Mouse (Mus musculus) embryonic facial prominence, embryonic 10.5 days (tissue): ENCODE measurements around the gene Lrba. TPM values are rescaled to one million over a fixed set of nuclear protein-coding genes. Genes with fewer than 3 reads are reported as not detected.

Source experiments
- DNase-seq: peaks from one replicate; pipeline ENCODE4 v3.0.0-alpha.2; 2017; ENCODE audit warnings: low spot score
- H3K27ac ChIP-seq: fragments of 300-500 bp; sonication (generic); replicated peaks from 2 replicates; pipeline ENCODE4 v1.5.1; 2016; ENCODE audit warnings: mild to moderate bottlenecking
- H3K27me3 ChIP-seq: fragments of 300-500 bp; sonication (generic); replicated peaks from 2 replicates; pipeline ENCODE4 v1.6.1; 2016; ENCODE audit warnings: low read depth, mild to moderate bottlenecking; ENCODE audit not compliant: poor library complexity, severe bottlenecking
- H3K36me3 ChIP-seq: fragments of 300-500 bp; sonication (generic); replicated peaks from 2 replicates; pipeline ENCODE4 v1.6.1; 2016; ENCODE audit warnings: mild to moderate bottlenecking, moderate library complexity
- H3K4me1 ChIP-seq: fragments of 300-500 bp; sonication (generic); 2 replicates; pipeline ENCODE4 v1.6.1; 2016
- H3K4me3 ChIP-seq: fragments of 300-500 bp; sonication (generic); 2 replicates; pipeline ENCODE4 v1.5.1; 2016; ENCODE audit warnings: mild to moderate bottlenecking, moderate library complexity
- H3K9me3 ChIP-seq: fragments of 300-500 bp; sonication (generic); 2 replicates; pipeline ENCODE4 v1.6.1; 2016; ENCODE audit warnings: mild to moderate bottlenecking
- WGBS: fragments of 180-500 bp; shearing (Covaris S2); methylation state at CpG from one replicate; pipeline ENCODE4 v1.1.7; 2016; 5-methylcytosine and 5-hydroxymethylcytosine counted together
- polyA plus RNA-seq: library from polyadenylated mRNA; unstranded; fragments of >200 nt; fragmentation: Nextera tagmentation; extraction: Ambion mirVana; gene quantifications from 2 replicates; pipeline ENCODE4 v1.2.1, GENCODE M21; 2016

Gene Lrba
- polyA plus RNA-seq, 1 experiment from 2014 or later = 9.1 TPM

DNA sequence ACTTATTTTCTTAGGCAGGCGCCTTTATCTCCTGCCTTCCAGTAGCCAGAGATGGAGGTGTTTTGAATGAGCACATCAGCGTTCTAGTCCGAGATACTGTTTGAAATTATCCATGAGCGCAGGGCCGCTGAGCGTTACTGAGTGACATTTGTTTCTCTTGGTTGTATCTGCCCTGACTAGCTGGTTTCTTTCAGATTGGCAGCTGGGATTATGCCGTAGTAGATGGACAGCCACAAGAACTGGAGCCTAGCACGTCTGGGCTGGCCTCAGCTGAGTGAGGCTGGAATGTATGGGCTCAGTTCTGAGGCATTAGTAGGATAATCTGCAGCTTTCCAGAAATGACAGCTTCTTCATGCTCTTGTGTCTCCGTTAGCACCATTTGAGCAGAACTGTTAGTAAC, 500.6 kb downstream of the Lrba start:
- Histone ChIP-seq H3K27ac (no peak overlapping the region), H3K36me3 (no peaks in the 10 kb centered on the region), H3K4me1 (peaks cover 15% of the 10 kb centered on the region), H3K27me3 (no peaks in the 10 kb centered on the region), H3K4me3 (no peak overlapping the region), H3K9me3 (no peaks in the 10 kb centered on the region)
- 69% methylated on average over 9 of the region's 9 CpGs for WGBS
- DNase-seq = no peak

GRCm38 (mm10) chr3:86738831-86739230, 514.4 kb downstream of the Lrba start:
- H3K9me3 ChIP-seq = no peaks in the 10 kb centered on the region
- no peak for DNase-seq
- no peak overlapping the region for H3K4me3 ChIP-seq
- no peaks in the 10 kb centered on the region for H3K27me3 ChIP-seq
- peaks cover 23% of the 10 kb centered on the region for H3K36me3 ChIP-seq
- no peaks in the 10 kb centered on the region for H3K4me1 ChIP-seq
- H3K27ac ChIP-seq = no peak overlapping the region
- WGBS = 83% methylated on average over 3 of the region's 3 CpGs

DNA sequence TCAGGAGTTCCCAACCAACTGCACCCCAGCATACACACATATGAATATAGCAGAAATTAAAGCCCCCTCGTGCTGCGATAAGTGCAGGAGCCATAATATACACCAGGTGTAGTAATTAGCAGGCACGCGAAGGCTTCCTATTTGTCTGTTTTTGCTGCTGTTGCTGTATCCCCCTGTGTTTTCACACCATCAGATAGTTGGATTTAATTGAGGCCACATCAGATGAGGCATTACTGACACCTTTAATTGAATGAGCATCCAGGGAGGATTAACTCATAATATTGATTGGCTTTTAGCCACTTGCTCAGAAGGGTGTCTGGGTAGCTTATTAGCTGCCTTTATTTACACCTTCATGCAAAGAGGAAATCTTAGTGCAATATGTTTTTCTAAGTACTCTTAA, 515.3 kb downstream of the Lrba start:
- Histone ChIP-seq H3K27me3 (no peaks in the 10 kb centered on the region), H3K36me3 (peaks cover 27% of the 10 kb centered on the region), H3K4me1 (no peaks in the 10 kb centered on the region), H3K27ac (no peak overlapping the region), H3K4me3 (no peak overlapping the region), H3K9me3 (no peaks in the 10 kb centered on the region)
- WGBS = 78% methylated on average over 4 of the region's 4 CpGs
- DNase-seq = no peak

- peaks cover 27% of the 10 kb centered on the region for H3K36me3 ChIP-seq
- H3K4me1 ChIP-seq = no peaks in the 10 kb centered on the region
- no peaks in the 10 kb centered on the region for H3K9me3 ChIP-seq
- DNase-seq = no peak
- WGBS = 80% methylated on average over 4 of the region's 4 CpGs
- no peak overlapping the region for H3K4me3 ChIP-seq
- H3K27ac ChIP-seq = no peak overlapping the region
- H3K27me3 ChIP-seq = no peaks in the 10 kb centered on the region
These were observed 520.9 kb downstream of the Lrba start for GRCm38 (mm10) chr3:86745348-86745747.

- H3K27me3 ChIP-seq = no peaks in the 10 kb centered on the region
- H3K36me3 ChIP-seq = peaks cover 26% of the 10 kb centered on the region
- H3K9me3 ChIP-seq = no peaks in the 10 kb centered on the region
- WGBS = 84% methylated on average over 10 of the region's 10 CpGs
- H3K27ac ChIP-seq = no peak overlapping the region
- DNase-seq = no peak
- H3K4me3 ChIP-seq = no peak overlapping the region
- H3K4me1 ChIP-seq = no peaks in the 10 kb centered on the region
These were observed 521.5 kb downstream of the Lrba start for GRCm38 (mm10) chr3:86745769-86746512.

DNA sequence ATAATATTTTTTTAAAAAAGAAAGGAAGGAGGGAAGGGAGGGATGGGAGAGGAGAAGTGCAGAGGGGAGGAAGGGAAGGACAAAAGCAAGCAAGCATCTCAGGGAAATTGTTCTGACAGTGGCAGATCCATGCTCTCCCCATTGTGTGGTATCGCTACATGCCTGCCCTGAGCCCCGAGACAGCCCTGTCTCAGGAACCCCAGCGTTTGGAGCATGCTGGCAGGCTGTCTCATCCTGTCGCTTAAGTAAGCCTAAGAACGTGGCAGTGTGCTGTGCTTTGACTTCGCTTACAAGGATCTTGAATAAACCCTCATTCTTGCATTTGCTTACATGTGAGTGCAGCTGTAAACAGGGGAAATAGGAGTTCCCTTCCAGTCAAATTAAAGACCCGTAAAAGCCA, 526.2 kb downstream of the Lrba start:
- 41% methylated on average over 7 of the region's 7 CpGs for WGBS
- Histone ChIP-seq H3K27ac (no peak overlapping the region), H3K36me3 (peaks cover 4% of the 10 kb centered on the region; the same call in 1 of the 2 replicates), H3K27me3 (no peaks in the 10 kb centered on the region), H3K4me3 (no peak overlapping the region), H3K4me1 (peaks cover 9% of the 10 kb centered on the region), H3K9me3 (no peaks in the 10 kb centered on the region)
- DNase-seq = no peak

DNA sequence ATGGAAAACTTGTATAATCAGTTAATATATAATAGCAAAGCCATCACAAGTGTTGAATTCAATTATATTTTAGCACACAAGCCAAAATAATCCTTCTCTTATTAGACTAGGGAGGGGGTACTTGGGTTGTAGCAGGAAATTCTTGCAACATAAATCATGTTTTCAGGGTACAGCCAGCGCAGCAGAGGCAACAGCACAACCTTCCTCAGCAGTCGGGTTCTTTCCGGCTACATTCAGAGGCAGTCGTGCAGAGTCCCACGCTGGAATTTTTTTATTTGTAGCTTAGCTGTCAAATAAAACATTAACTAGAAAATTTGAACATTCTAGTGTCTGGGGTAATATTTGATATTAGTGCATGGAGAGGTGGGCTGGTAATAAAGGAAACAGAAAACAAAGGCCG, 529.7 kb downstream of the Lrba start:
- Histone ChIP-seq H3K4me3 (no peak overlapping the region), H3K27me3 (no peaks in the 10 kb centered on the region), H3K9me3 (no peaks in the 10 kb centered on the region), H3K4me1 (peaks cover 12% of the 10 kb centered on the region), H3K27ac (no peak overlapping the region), H3K36me3 (0 out of 2 replicates have a peak, but pooled peaks cover 2% of the 10 kb centered on the region)
- DNase-seq = no peak
- WGBS = 78% methylated on average over 6 of the region's 6 CpGs

DNA sequence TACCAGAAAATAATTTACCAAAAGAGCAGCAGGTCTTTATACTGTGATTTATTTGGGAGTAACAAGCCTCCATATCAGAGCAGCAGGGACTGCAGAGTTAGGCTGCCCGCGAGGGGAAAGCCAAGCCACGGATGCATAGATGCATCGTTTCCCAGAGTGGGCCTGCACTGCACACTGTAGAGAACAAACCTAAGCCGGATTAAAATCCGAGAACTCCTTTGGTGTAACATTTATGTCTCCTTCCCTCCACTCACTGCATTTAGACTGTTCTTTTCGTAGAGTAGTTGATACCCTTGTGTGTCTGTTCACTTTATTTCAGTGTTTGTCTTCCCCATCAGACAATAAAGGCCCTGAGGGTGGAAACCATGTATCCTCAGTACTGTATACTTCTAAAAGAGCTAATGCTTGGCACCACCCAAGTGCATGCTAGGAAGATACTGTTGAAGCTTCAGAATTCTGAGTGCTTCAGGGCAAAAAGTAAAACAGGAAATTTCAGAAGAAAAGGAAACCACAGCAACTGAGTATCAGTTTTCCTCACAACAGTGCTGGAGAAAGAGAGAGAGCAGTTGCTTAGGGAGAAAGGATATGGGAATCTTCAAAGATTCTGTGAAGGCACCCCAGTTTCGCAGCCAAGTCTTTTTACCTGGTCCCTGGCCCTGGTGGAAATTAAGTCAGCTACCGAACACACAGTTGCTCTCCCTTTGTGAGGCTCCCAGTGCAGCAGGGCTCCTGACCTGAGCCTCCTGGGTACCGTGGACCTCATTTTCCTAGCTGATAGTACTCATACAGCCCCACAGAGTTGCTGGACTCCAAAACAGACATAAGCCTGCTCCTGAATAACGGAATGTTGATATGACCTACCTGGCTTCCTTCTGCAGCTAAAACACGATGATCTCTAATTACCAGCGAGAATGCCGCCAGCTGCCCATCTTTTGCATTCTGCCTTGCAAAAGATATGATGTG, 530.4 kb downstream of the Lrba start:
- Histone ChIP-seq H3K4me1 (peaks cover 18% of the 10 kb centered on the region), H3K27me3 (no peaks in the 10 kb centered on the region), H3K4me3 (no peak overlapping the region), H3K27ac (peak overlapping the region; percentile 66), H3K36me3 (0 out of 2 replicates have a peak, but pooled peaks cover 2% of the 10 kb centered on the region), H3K9me3 (no peaks in the 10 kb centered on the region)
- 69% methylated on average over 14 of the region's 14 CpGs for WGBS
- DNase-seq = no peak

- 95% methylated on average over 1 of the region's 1 CpGs for WGBS
- Histone ChIP-seq H3K27me3 (no peaks in the 10 kb centered on the region), H3K4me1 (peaks cover 28% of the 10 kb centered on the region), H3K36me3 (0 out of 2 replicates have a peak, but pooled peaks cover 2% of the 10 kb centered on the region), H3K27ac (no peak overlapping the region), H3K9me3 (no peaks in the 10 kb centered on the region), H3K4me3 (no peak overlapping the region)
- DNase-seq = no peak
These were observed 532.1 kb downstream of the Lrba start for GRCm38 (mm10) chr3:86756548-86756947.

DNA sequence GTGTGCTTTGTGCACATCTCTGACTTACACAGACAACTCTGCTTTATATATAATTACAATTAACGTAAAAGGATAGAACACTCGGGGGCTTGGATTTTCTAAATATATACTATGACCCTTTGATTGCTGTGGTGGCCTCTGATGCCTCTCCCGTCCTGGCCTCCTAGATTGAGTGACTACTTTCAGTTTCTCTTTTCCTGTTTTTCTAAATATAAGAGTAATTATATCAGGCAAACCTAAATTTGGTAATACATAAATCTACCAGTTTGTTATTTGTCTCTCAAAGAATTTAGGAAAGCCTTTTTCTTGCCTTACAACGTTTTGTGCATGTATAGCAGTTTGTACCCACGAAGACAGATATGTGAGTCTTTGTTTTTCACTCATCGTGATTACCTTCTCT, 534.2 kb downstream of the Lrba start:
- Histone ChIP-seq H3K36me3 (peaks cover 4% of the 10 kb centered on the region), H3K27me3 (no peaks in the 10 kb centered on the region), H3K9me3 (no peaks in the 10 kb centered on the region), H3K4me3 (no peak overlapping the region), H3K4me1 (peaks cover 28% of the 10 kb centered on the region), H3K27ac (no peak overlapping the region; the same call in 1 of the 2 replicates)
- no peak for DNase-seq
- 70% methylated on average over 6 of the region's 6 CpGs for WGBS

- peaks cover 28% of the 10 kb centered on the region for H3K4me1 ChIP-seq
- H3K27ac ChIP-seq = peak overlapping the region; percentile 30; the same call in 1 of the 2 replicates
- 77% methylated on average over 1 of the region's 1 CpGs for WGBS
- DNase-seq = no peak
- H3K4me3 ChIP-seq = no peak overlapping the region
- peaks cover 11% of the 10 kb centered on the region for H3K36me3 ChIP-seq
- H3K9me3 ChIP-seq = no peaks in the 10 kb centered on the region
- H3K27me3 ChIP-seq = no peaks in the 10 kb centered on the region
These were observed 534.9 kb downstream of the Lrba start for GRCm38 (mm10) chr3:86759383-86759782.

GRCm38 (mm10) chr3:86759834-86760233, 535.4 kb downstream of the Lrba start:
- 57% methylated on average over 8 of the region's 8 CpGs for WGBS
- Histone ChIP-seq H3K27ac (peak overlapping the region; percentile 67), H3K36me3 (peaks cover 11% of the 10 kb centered on the region), H3K9me3 (no peaks in the 10 kb centered on the region), H3K4me3 (no peak overlapping the region), H3K27me3 (no peaks in the 10 kb centered on the region), H3K4me1 (peaks cover 24% of the 10 kb centered on the region)
- DNase-seq = no peak
